Mouse (Mus musculus) heart, embryonic 16.5 days (tissue): Measurements from ENCODE around the gene Rassf3. TPM values are rescaled to one million over a fixed set of nuclear protein-coding genes. Genes with fewer than 3 reads are reported as not detected.

Experiments used
- ATAC-seq: fragments of 200-750 bp; cut with Nextera tagmentation; replicated peaks from 2 replicates; pipeline ENCODE4 v1.8.0; 2017; ENCODE audit warnings: moderate number of reproducible peaks; ENCODE audit not compliant: insufficient read depth, low FRiP score; ENCODE audit errors: extremely low read depth
- H3K27ac ChIP-seq: fragments of 300-500 bp; sonication (generic); 2 replicates; pipeline ENCODE4 v1.5.1; 2014; ENCODE audit warnings: mild to moderate bottlenecking, low read length, control low read depth, moderate library complexity
- H3K27me3 ChIP-seq: fragments of 300-500 bp; sonication (generic); 2 replicates; pipeline ENCODE4 v1.6.1; 2014; ENCODE audit warnings: low read length, mixed read lengths; ENCODE audit not compliant: control insufficient read depth, insufficient read depth
- H3K36me3 ChIP-seq: fragments of 300-500 bp; sonication (generic); 2 replicates; pipeline ENCODE4 v1.6.1; 2014; ENCODE audit not compliant: control insufficient read depth, insufficient read depth
- H3K4me1 ChIP-seq: fragments of 300-500 bp; sonication (generic); 2 replicates; pipeline ENCODE4 v1.6.1; 2014; ENCODE audit warnings: low read length, mixed read lengths; ENCODE audit not compliant: control insufficient read depth, insufficient read depth
- H3K4me2 ChIP-seq: fragments of 300-500 bp; sonication (generic); 2 replicates; pipeline ENCODE4 v1.6.1; 2014; ENCODE audit warnings: low read depth, mild to moderate bottlenecking, control low read depth, low read length
- H3K4me3 ChIP-seq: fragments of 300-500 bp; sonication (generic); 2 replicates; pipeline ENCODE4 v1.5.1; 2014; ENCODE audit warnings: mild to moderate bottlenecking, control low read depth, low read length
- H3K9ac ChIP-seq: fragments of 300-500 bp; sonication (generic); 2 replicates; pipeline ENCODE4 v1.6.1; 2014; ENCODE audit warnings: low read length, control low read depth
- H3K9me3 ChIP-seq: fragments of 300-500 bp; sonication (generic); replicated peaks from 2 replicates; pipeline ENCODE4 v1.6.1; 2016; ENCODE audit warnings: low read length; ENCODE audit not compliant: control insufficient read depth
- WGBS: fragments of 180-500 bp; shearing (Covaris S2); extraction: QIAGEN DNeasy Blood & Tissue Kit; methylation state at CpG from one replicate; pipeline ENCODE4 v1.1.7; 2014; 5-methylcytosine and 5-hydroxymethylcytosine counted together
- polyA plus RNA-seq: library from polyadenylated mRNA; unstranded; fragments of >200 nt; fragmentation: Nextera tagmentation; extraction: Ambion mirVana; gene quantifications from 2 replicates; pipeline ENCODE4 v1.2.1, GENCODE M21; 2015

Rassf3 gene
- polyA plus RNA-seq = 24.1 and 24.8 TPM in 2 replicates

DNA sequence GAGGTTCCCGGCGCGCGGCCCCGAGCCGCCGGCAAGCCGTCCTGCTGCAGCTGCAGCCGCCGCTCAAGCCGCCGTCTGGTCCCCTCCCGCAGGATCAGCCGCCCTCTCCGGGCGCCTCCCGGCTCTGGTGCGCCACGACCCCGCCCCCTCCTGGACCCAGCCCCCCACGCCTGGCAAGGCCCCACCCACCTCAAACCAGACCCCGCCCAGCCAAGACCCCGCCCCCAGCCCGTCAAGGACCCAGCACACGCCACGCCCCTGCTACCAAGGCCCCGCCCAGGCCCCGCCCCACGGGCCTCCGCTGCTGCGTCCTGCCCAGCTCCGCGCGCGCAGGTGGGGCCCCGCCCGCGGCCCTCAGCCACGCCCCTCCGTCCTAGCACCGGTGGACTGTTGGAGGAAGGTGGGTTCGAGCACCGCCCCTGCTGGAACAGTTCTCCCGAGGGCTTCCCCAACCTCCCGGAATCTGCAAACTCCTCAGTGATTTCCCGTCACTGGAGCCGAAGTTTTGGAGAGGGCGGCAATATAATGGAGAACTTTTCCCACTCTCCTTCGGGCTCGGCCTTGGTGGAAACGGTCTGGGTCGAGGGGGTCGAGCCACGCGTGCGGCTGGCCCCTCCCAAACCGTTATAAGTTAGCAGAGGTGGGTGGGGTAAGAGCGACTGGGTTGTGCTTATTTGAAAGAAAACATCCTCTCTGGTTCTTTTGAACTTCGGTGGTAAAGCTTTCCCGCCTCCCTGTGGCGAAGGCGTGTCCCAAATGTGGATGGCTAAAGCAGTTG, at the start of gene Rassf3:
Rassf3 (minus strand) TSS at position 158 of the 778 bp plus-strand sequence.
- Histone ChIP-seq H3K4me2 (peak within 1 kb of the TSS; percentile 76), H3K36me3 (no peaks in the 10 kb centered on the region), H3K4me3 (peak within 1 kb of the TSS; percentile 97), H3K27me3 (no peaks in the 10 kb centered on the region), H3K27ac (peak within 1 kb of the TSS; percentile 92), H3K4me1 (peaks cover 38% of the 10 kb centered on the region), H3K9ac (peak within 1 kb of the TSS; percentile 99), H3K9me3 (no peaks in the 10 kb centered on the region)
- 1% methylated on average over 48 of the region's 62 CpGs for WGBS
- ATAC-seq = peak; percentile 92

- no peaks in the 10 kb centered on the region for H3K27me3 ChIP-seq
- H3K4me2 ChIP-seq = no peak overlapping the region
- H3K27ac ChIP-seq = no peak overlapping the region
- no peaks in the 10 kb centered on the region for H3K9me3 ChIP-seq
- WGBS = 39% methylated on average over 12 of the region's 12 CpGs
- ATAC-seq = no peak
- H3K36me3 ChIP-seq = no peaks in the 10 kb centered on the region
- H3K4me3 ChIP-seq = no peak overlapping the region
- H3K4me1 ChIP-seq = peaks cover 5% of the 10 kb centered on the region
- no peak overlapping the region; the same call in 1 of the 2 replicates for H3K9ac ChIP-seq
Measured at GRCm38 (mm10) chr10:121520923-121521585, 44.9 kb upstream of the Rassf3 start.

DNA sequence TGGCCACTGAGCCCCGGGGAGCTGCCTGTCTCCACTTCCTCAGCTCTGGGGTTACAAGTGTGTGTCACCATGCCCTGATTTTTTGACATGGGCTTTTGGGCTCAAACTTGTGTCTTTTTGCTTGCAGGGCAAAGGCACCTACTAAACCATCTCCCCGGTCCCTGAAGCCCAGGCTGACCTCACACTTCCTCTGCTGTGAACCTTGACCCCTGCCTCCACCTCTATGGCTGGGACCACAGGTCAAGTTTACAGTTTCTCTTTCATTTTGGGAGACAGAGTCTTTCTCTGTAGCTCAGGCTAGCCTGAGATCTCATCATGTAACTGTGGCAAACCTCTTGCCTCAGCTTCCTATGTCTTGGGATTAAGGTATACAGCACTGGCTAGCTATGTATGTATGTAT, 43.6 kb upstream of the Rassf3 start:
- no peak overlapping the region for H3K4me2 ChIP-seq
- H3K27me3 ChIP-seq = no peaks in the 10 kb centered on the region
- WGBS = 75% methylated on average over 2 of the region's 2 CpGs
- H3K4me1 ChIP-seq = peaks cover 6% of the 10 kb centered on the region
- H3K9me3 ChIP-seq = no peaks in the 10 kb centered on the region
- ATAC-seq = no peak
- H3K27ac ChIP-seq = no peak overlapping the region
- no peak overlapping the region for H3K9ac ChIP-seq
- no peaks in the 10 kb centered on the region for H3K36me3 ChIP-seq
- no peak overlapping the region for H3K4me3 ChIP-seq

DNA sequence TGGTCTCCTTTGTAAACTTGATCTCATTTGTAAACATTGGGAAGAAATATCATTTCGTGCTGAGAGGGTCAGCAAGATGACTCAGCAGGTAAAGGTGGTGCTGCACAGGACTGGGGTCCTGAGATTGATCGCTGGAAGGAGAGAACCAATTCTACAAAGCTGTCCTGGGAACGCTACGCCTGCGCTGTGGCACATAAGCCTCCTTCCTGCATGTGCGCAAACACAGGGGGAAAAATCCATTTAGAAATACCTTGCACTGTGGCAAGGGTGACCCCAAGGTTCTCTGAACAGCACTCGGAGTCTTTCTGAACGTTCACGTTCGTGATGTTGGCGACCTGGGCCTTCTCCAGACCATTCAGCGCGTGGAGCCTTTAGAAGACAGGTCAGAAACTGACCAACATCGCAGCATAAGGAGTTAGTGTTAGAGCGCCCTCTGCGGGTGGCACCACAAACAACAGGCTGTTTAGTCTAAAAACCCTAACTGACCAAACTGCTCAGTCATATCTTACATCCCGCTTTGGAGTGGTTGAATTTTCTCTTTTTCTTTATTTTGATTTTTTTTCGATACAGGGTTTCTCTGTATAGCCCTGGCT, 40.0 kb upstream of the Rassf3 start:
- no peaks in the 10 kb centered on the region for H3K9me3 ChIP-seq
- H3K27me3 ChIP-seq = no peaks in the 10 kb centered on the region
- no peak overlapping the region for H3K4me2 ChIP-seq
- no peak for ATAC-seq
- no peak overlapping the region for H3K27ac ChIP-seq
- H3K4me1 ChIP-seq = peaks cover 4% of the 10 kb centered on the region
- H3K9ac ChIP-seq = no peak overlapping the region
- 30% methylated on average over 18 of the region's 18 CpGs for WGBS
- H3K4me3 ChIP-seq = no peak overlapping the region
- no peaks in the 10 kb centered on the region for H3K36me3 ChIP-seq

GRCm38 (mm10) chr10:121509751-121510643, 33.9 kb upstream of the Rassf3 start:
- peak overlapping the region; percentile 24 for H3K4me3 ChIP-seq
- no peaks in the 10 kb centered on the region for H3K27me3 ChIP-seq
- ATAC-seq = peak; percentile 28; the same call in 1 of the 2 replicates
- H3K4me2 ChIP-seq = peak overlapping the region; percentile 62
- no peaks in the 10 kb centered on the region for H3K36me3 ChIP-seq
- no peaks in the 10 kb centered on the region for H3K9me3 ChIP-seq
- H3K9ac ChIP-seq = peak overlapping the region; percentile 40
- no peak overlapping the region; the same call in 1 of the 2 replicates for H3K27ac ChIP-seq
- WGBS = 15% methylated on average over 24 of the region's 24 CpGs
- peaks cover 27% of the 10 kb centered on the region for H3K4me1 ChIP-seq

DNA sequence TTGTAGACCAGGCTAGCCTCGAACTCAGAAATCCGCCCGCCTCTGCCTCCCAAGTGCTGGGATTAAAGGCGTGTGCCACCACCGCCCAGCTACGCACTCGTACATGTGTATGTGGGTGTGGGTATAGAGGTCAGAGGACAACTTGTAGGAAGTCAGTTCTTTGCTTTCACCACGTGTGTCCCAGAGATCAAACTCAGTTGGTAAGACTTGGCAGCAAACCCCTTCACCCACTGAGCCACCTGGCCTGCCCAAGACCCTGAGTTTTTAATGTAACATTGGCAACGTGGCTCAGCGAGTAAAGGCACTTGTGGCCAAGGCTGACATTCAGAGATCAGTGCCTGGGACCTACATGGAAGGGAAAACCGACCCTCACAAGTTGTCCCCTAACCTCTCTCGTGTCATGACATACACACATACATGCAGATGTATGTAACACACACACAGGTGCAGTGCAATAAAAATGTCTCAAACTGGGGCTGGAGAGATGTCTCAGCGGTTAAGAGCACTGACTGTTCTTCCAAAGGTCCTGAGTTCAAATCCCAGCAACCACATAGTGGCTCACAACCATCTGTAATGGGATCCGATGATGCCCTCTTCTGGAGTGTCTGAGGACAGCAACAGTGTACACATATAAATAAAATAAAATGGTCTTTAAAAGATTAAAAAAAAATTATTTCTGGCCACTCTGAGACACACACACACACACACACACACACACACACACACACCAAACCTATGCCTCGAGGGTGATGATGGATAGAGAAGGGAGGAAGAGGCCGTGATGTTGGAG, 31.8 kb upstream of the Rassf3 start:
- H3K4me1 ChIP-seq = peaks cover 31% of the 10 kb centered on the region
- no peak overlapping the region for H3K27ac ChIP-seq
- H3K4me2 ChIP-seq = no peak overlapping the region
- ATAC-seq = no peak
- WGBS = 89% methylated on average over 16 of the region's 16 CpGs
- H3K27me3 ChIP-seq = no peaks in the 10 kb centered on the region
- H3K4me3 ChIP-seq = no peak overlapping the region
- H3K9me3 ChIP-seq = no peaks in the 10 kb centered on the region
- H3K36me3 ChIP-seq = no peaks in the 10 kb centered on the region
- H3K9ac ChIP-seq = no peak overlapping the region

DNA sequence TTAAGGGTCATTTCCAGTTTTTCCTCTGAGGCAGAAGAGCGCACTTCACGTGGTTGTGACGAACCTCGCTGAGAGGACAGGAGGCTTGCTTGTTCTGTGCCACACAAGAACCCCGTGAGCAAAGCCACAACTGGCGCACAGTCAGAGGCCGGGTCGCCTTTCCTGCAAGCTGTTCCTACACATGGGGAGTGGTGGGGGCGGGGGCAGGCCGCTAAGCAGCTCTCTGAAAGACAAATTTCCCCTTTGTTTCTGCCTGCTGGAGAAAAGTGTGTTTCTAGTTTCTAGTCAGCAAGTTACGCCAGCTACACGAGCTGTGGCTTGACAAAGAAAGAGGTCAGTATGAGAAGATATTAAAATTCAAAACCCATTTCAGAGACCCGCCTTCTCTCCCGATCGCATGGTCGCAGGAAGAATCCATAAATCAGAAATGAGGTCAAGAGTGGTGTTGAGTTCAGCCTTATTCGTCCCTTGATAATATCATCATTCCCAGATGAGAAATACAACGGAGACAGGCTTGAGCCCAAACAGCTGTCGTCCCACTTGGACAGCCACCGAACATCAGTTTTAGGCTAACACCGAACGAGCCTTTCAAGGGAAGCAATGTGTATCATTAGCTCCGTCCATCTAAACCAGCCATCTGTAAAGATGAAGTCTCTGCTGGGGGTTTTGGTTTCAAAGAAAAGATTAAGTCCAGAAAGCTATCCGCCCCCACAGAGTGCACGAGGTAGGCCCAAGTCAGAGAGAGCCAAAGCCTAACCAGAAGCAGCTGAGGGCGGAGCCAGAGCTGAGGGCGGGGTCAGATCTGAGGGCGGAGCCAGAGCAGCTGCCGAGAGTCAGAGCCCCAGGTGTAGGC, 30.8 kb upstream of the Rassf3 start:
- H3K36me3 ChIP-seq = no peaks in the 10 kb centered on the region
- peak overlapping the region; percentile 8; the same call in 1 of the 2 replicates for H3K4me2 ChIP-seq
- H3K9me3 ChIP-seq = no peaks in the 10 kb centered on the region
- peak overlapping the region; percentile 57 for H3K27ac ChIP-seq
- no peak; the same call in 1 of the 2 replicates for ATAC-seq
- WGBS = 54% methylated on average over 29 of the region's 29 CpGs
- peaks cover 31% of the 10 kb centered on the region for H3K4me1 ChIP-seq
- no peak overlapping the region for H3K4me3 ChIP-seq
- H3K9ac ChIP-seq = no peak overlapping the region
- no peaks in the 10 kb centered on the region for H3K27me3 ChIP-seq
